ENCODE assay signal across 24 mouse cellular contexts in genomic region chr16:29975800-29976199, GRCm38 (mm10).
DNase-seq lines count a peak whose midpoint lies in the region; ATAC-seq and TF ChIP-seq lines count a peak whose summit lies in the region.
"Had no signal": no experiment of that assay in that cellular context is flagged by ENCODE, and none has a peak within 500 bp of the region (broad histone marks: within the 10 kb centered on the region; RNA-seq: fewer than 3 reads in every experiment).

No protein-coding gene starts in this region.

- ATAC-seq in megakaryocyte, adult 5-6 weeks (ENCODE audit: poor library complexity, severe bottlenecking) = no peak
- no peak for ATAC-seq in intestine, postnatal 0 days
- ATAC-seq: activated CD4-positive, CD25-positive, alpha-beta regulatory T cell, adult 4 months; CD4-positive, CD25-positive, alpha-beta regulatory T cell, adult 4 months; forebrain, embryonic 13.5 days; forebrain, embryonic 15.5 days; forebrain, postnatal 0 days had no signal

- peak overlapping the region; percentile 90 for H3K4me3 ChIP-seq in megakaryocyte, embryonic 14.5 days (replicated peaks)
- H3K4me3 ChIP-seq in MEL (ENCODE audit: control insufficient read depth in 1 of 2, insufficient read depth in 1 of 2, low read depth in 2 of 2, low read length in 2 of 2) = no peak overlapping the region
- no peak overlapping the region for H3K4me3 ChIP-seq in intestine, postnatal 0 days (ENCODE audit: low read depth, low read length)
- H3K4me3 ChIP-seq: embryonic facial prominence, embryonic 10.5 days; embryonic facial prominence, embryonic 12.5 days; forebrain, embryonic 13.5 days; forebrain, embryonic 15.5 days had no signal

- no peaks in the 10 kb centered on the region for H3K79me2 ChIP-seq in MEL (ENCODE audit: control insufficient read depth, insufficient read depth, low read length, poor library complexity)

- WGBS in intestine, postnatal 0 days = 79% methylated on average over 3 of the region's 3 CpGs

- TF ChIP-seq EP300 in MEL (IDR thresholded peaks at IDR 0.05; ENCODE audit: low read depth in 1 of 2, low read length in 2 of 2) = no peak

- H3K27ac ChIP-seq in MEL (ENCODE audit: control insufficient read depth, low read depth, low read length) = no peak overlapping the region
- H3K27ac ChIP-seq in intestine, postnatal 0 days (ENCODE audit: low read depth, low read length) = peak overlapping the region; percentile 54; the same call in 1 of the 2 replicates
- H3K27ac ChIP-seq: embryonic facial prominence, embryonic 10.5 days; embryonic facial prominence, embryonic 12.5 days; forebrain, embryonic 13.5 days; forebrain, embryonic 15.5 days had no signal

- no peak for TF ChIP-seq RAD21 in MEL (IDR thresholded peaks at IDR 0.05; ENCODE audit: low read depth, low read length)

- no peaks in the 10 kb centered on the region for H3K9me3 ChIP-seq in megakaryocyte, embryonic 14.5 days
- no peaks in the 10 kb centered on the region for H3K9me3 ChIP-seq in MEL (replicated peaks; ENCODE audit: insufficient read depth, low read length)
- H3K9me3 ChIP-seq in intestine, postnatal 0 days (ENCODE audit: control insufficient read depth) = no peaks in the 10 kb centered on the region
- H3K9me3 ChIP-seq: embryonic facial prominence, embryonic 10.5 days; embryonic facial prominence, embryonic 12.5 days; forebrain, embryonic 13.5 days; forebrain, embryonic 15.5 days; G1E had no signal

- no peaks in the 10 kb centered on the region for H3K27me3 ChIP-seq in megakaryocyte, embryonic 14.5 days (replicated peaks)
- H3K27me3 ChIP-seq in MEL (ENCODE audit: control insufficient read depth in 1 of 2, insufficient read depth in 2 of 2, low read length in 2 of 2) = peaks cover 4 to 15% of the 10 kb centered on the region in 2 experiments
- H3K27me3 ChIP-seq in intestine, postnatal 0 days (replicated peaks; ENCODE audit: control insufficient read depth, insufficient read depth, low read length) = no peaks in the 10 kb centered on the region
- H3K27me3 ChIP-seq: embryonic facial prominence, embryonic 12.5 days; forebrain, embryonic 13.5 days; forebrain, embryonic 15.5 days had no signal

- H3K36me3 ChIP-seq in megakaryocyte, embryonic 14.5 days (replicated peaks; ENCODE audit: low read length) = peaks cover 58% of the 10 kb centered on the region
- H3K36me3 ChIP-seq in MEL (ENCODE audit: control insufficient read depth in 1 of 2, insufficient read depth in 2 of 2, low read length in 2 of 2) = no peaks in the 10 kb centered on the region
- H3K36me3 ChIP-seq in intestine, postnatal 0 days (ENCODE audit: control insufficient read depth, insufficient read depth) = no peaks in the 10 kb centered on the region
- H3K36me3 ChIP-seq: embryonic facial prominence, embryonic 10.5 days; embryonic facial prominence, embryonic 12.5 days; forebrain, embryonic 15.5 days; G1E had no signal

- TF ChIP-seq POLR2A in MEL (IDR thresholded peaks at IDR 0.05; ENCODE audit: control insufficient read depth in 1 of 2, insufficient read depth in 1 of 2, low read depth in 1 of 2, low read length in 2 of 2, poor library complexity in 1 of 2) = no peak

- TF ChIP-seq CTCF in MEL (IDR thresholded peaks at IDR 0.05 in 2 of 3, conservative IDR thresholded peaks at IDR 0.05 in 1 of 3; ENCODE audit: control insufficient read depth in 1 of 3, insufficient read depth in 1 of 3, low read depth in 2 of 3, low read length in 3 of 3, poor library complexity in 1 of 3, severe bottlenecking in 1 of 3) = no peak
- TF ChIP-seq CTCF in intestine, postnatal 0 days (IDR thresholded peaks at IDR 0.05; ENCODE audit: low read depth) = no peak

- no peak overlapping the region for H3K4me2 ChIP-seq in intestine, postnatal 0 days (replicated peaks; ENCODE audit: low read depth)
- H3K4me2 ChIP-seq: embryonic facial prominence, embryonic 12.5 days; forebrain, embryonic 13.5 days; forebrain, embryonic 15.5 days had no signal

- peak; percentile 94 for DNase-seq in heart, adult 11 months
- no peak for DNase-seq in heart, adult 8-10 months (ENCODE audit: low spot score)
- DNase-seq in MEL (ENCODE audit: low read depth, low spot score) = peak; percentile 9
- no peak for DNase-seq in embryo, embryonic 10.5 days (ENCODE audit: low spot score)
- DNase-seq: adrenal gland, adult 8-10 months; adrenal gland, postnatal 14 days; adrenal gland, postnatal 36 days; B cell, adult 2 months; cerebellum, adult 11-12 months; cerebellum, adult 2 months; cerebellum, adult 9-10 months; cerebellum, postnatal 10 days; cerebellum, postnatal 25 days; forebrain, postnatal 0 days had no signal

- H3K9ac ChIP-seq in MEL (ENCODE audit: control insufficient read depth, low read depth, low read length, poor library complexity, severe bottlenecking) = no peak overlapping the region
- H3K9ac ChIP-seq in intestine, postnatal 0 days (ENCODE audit: low read depth, low read length) = no peak overlapping the region
- H3K9ac ChIP-seq: embryonic facial prominence, embryonic 12.5 days; forebrain, embryonic 13.5 days; forebrain, embryonic 15.5 days; forebrain, postnatal 0 days had no signal

- peaks cover 99% of the 10 kb centered on the region for H3K4me1 ChIP-seq in megakaryocyte, embryonic 14.5 days
- H3K4me1 ChIP-seq in MEL (ENCODE audit: control insufficient read depth in 1 of 2, insufficient read depth in 2 of 2, low read length in 2 of 2) = no peaks in the 10 kb centered on the region; a peak in 1 of 4 replicates
- H3K4me1 ChIP-seq in intestine, postnatal 0 days (replicated peaks; ENCODE audit: control insufficient read depth, insufficient read depth, low read length) = peaks cover 11% of the 10 kb centered on the region; the same call in 1 of the 2 replicates
- H3K4me1 ChIP-seq: forebrain, embryonic 15.5 days had no signal

TF ChIP-seq in MEL, 35 proteins besides CTCF, POLR2A, EP300 and RAD21:
- TF ChIP-seq ELF1 (IDR thresholded peaks at IDR 0.05; ENCODE audit: low read depth, low read length) = no peak
- TF ChIP-seq MYC (IDR thresholded peaks at IDR 0.05; ENCODE audit: low read depth, low read length) = no peak
- TF ChIP-seq RCOR1 (IDR thresholded peaks at IDR 0.05; ENCODE audit: low read depth, low read length) = no peak
- TF ChIP-seq ZKSCAN1 (IDR thresholded peaks at IDR 0.05; ENCODE audit: low read depth, low read length) = no peak
- TF ChIP-seq BHLHE40 (IDR thresholded peaks at IDR 0.05; ENCODE audit: borderline replicate concordance, low read depth, low read length) = no peak
TF ChIP-seq in MEL: peak in this region for 0.

Comparison
In these comparisons a context has a peak if more than half of its experiments do, and no peak if none do; other contexts are left out.
1. DNase-seq: peak in heart, adult 11 months (single experiment) and MEL (single experiment); none in heart, adult 8-10 months (single experiment) and embryo, embryonic 10.5 days (single experiment).